Mouse (Mus musculus) CD4-positive naive resting alpha-beta T cell, adult 57 days (primary cell): Measurements from ENCODE around the gene Olfr401. TPM values are rescaled to one million over a fixed set of nuclear protein-coding genes. Genes with fewer than 3 reads are reported as not detected.

ENCODE experiments used
- total RNA-seq: library from RNA; stranded (reverse); gene quantifications from one replicate; pipeline ENCODE4 v1.2.4, GENCODE M21; 2023

Olfr401 gene
- total RNA-seq = not detected

GRCm38 (mm10) chr11:74113412-74113811 is at the start of gene Olfr401:
Olfr401 (plus strand) TSS chr11:74113712.

DNA sequence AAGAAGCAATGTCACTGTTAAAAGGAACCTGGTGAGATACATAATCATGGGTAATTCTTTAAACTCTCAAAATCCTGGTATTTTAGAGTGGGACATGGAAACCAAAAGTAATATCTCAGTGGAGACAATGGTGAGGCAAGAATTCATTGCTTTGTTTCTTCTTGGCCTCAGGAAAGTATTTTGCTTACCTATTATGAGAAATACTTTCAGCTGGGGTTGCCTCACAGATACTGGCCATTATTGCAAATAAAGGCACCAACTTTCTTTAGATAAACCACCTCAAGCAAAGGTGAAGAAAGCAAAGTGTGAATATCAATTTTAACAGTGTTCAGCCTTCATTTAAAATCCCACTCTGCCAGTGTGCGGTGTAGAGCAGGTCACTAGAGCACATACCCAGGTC is 43.9 kb upstream of the Olfr401 start, which contains the start of gene Zfp616:
Zfp616 (plus strand) TSS at position 301 of the 400 bp plus-strand sequence.

DNA sequence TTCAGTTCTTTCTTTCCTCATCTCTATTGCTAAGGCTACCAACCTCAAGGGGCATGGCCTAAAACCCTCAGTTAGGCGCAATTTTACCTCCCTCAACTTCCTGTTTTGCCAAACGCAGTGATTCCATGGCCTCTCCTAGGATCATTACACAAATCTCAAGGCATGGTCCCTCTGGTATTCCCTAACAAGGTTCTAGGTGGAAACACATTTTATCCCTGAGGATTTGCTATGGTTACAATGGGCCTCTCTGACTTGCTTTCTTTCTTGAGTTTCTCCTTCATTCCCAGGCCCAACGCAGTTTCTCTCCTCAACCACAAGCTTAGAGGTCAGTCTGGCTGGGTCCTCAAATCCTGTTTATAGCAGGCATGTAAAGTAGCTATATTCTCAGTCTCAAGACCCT is 39.7 kb downstream of the Olfr401 start, which contains the start of gene Olfr402:
Olfr402 (plus strand) TSS at position 301 of the 400 bp plus-strand sequence.

Other genes with a start within 250 kb of the Olfr401 start
- gene Olfr394, start 222.9 kb upstream of the Olfr401 start, total RNA-seq = not detected
- gene Olfr395, start 204.4 kb upstream of the Olfr401 start, total RNA-seq = not detected
- gene Olfr23, start 177.0 kb upstream of the Olfr401 start, total RNA-seq = not detected
- gene Olfr397, start 152.9 kb upstream of the Olfr401 start, total RNA-seq = not detected
- gene Olfr398, start 123.3 kb upstream of the Olfr401 start, total RNA-seq = not detected
- gene Olfr139, start 57.2 kb upstream of the Olfr401 start, total RNA-seq = not detected
- gene Olfr399, start 57.1 kb upstream of the Olfr401 start, total RNA-seq = not detected
- gene Zfp616, start 43.8 kb upstream of the Olfr401 start, total RNA-seq = not detected
- gene Olfr402, start 39.8 kb downstream of the Olfr401 start, total RNA-seq = not detected
- gene Olfr403, start 72.5 kb downstream of the Olfr401 start, total RNA-seq = not detected
- not detected for gene Olfr43, start 97.7 kb downstream of the Olfr401 start, total RNA-seq
- not detected for gene Olfr406, start 146.1 kb downstream of the Olfr401 start, total RNA-seq
- not detected for gene Olfr59, start 170.0 kb downstream of the Olfr401 start, total RNA-seq
- not detected for gene Olfr410, start 224.3 kb downstream of the Olfr401 start, total RNA-seq
- gene Olfr411, start 238.9 kb downstream of the Olfr401 start, total RNA-seq = not detected
- not detected for gene Olfr412, start 248.4 kb downstream of the Olfr401 start, total RNA-seq